In the genomic region with DNA sequence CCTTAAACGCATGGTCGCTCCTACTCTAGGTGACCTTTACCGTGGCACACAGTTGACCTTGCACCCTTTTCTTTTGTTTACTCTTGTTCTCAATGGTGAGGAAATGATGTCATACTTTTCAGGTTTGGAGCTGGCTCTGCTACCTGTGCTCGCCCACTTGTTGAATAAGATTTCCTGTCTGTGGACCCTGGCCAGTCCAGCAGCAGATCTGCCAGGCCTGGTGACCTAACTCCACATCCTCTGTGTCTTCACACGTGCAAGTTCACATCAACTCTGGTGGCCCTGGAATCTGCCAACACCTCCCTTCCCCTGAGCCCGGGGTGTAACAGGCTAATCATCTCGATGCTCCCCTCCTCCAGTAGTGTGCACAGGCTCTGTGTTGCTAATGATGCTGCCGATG, we compare ENCODE assay signal across 10 mouse cellular contexts.
A peak's percentile ranks its signal among the peaks of the same experiment; 100 is the strongest.
DNase-seq lines count a peak whose midpoint lies in the region; ATAC-seq lines count a peak whose summit lies in the region.
"Had no signal": no experiment of that assay in that cellular context is flagged by ENCODE, and none has a peak within 500 bp of the region (broad histone marks: within the 10 kb centered on the region; RNA-seq: fewer than 3 reads in every experiment).

No protein-coding gene starts in this region.

- H3K27ac ChIP-seq in intestine, embryonic 14.5 days (ENCODE audit: low read depth) = no peak overlapping the region
- no peak overlapping the region for H3K27ac ChIP-seq in intestine, embryonic 15.5 days
- H3K27ac ChIP-seq: heart, adult 2 months had no signal

- no peaks in the 10 kb centered on the region for H3K9me3 ChIP-seq in intestine, embryonic 14.5 days (ENCODE audit: control insufficient read depth, low read length)
- no peaks in the 10 kb centered on the region for H3K9me3 ChIP-seq in intestine, embryonic 15.5 days

- no peak overlapping the region for H3K9ac ChIP-seq in intestine, embryonic 14.5 days (ENCODE audit: low read length)
- no peak overlapping the region for H3K9ac ChIP-seq in intestine, embryonic 15.5 days

- WGBS in intestine, embryonic 14.5 days = 61% methylated on average over 8 of the region's 8 CpGs
- WGBS in intestine, embryonic 15.5 days = 59% methylated on average over 8 of the region's 8 CpGs

- no peaks in the 10 kb centered on the region; the same call in 1 of the 2 replicates for H3K4me1 ChIP-seq in intestine, embryonic 14.5 days (replicated peaks; ENCODE audit: control insufficient read depth, insufficient read depth, low read length)
- H3K4me1 ChIP-seq in intestine, embryonic 15.5 days (replicated peaks) = no peaks in the 10 kb centered on the region; the same call in 1 of the 2 replicates

- no peak overlapping the region for H3K4me2 ChIP-seq in intestine, embryonic 14.5 days (ENCODE audit: low read length)
- H3K4me2 ChIP-seq in intestine, embryonic 15.5 days (replicated peaks) = no peak overlapping the region

- no peaks in the 10 kb centered on the region for H3K36me3 ChIP-seq in intestine, embryonic 14.5 days (ENCODE audit: control insufficient read depth, insufficient read depth, low read length)
- H3K36me3 ChIP-seq in intestine, embryonic 15.5 days = no peaks in the 10 kb centered on the region

- H3K27me3 ChIP-seq in intestine, embryonic 14.5 days (replicated peaks; ENCODE audit: control insufficient read depth, insufficient read depth, low read length) = no peaks in the 10 kb centered on the region
- no peaks in the 10 kb centered on the region for H3K27me3 ChIP-seq in intestine, embryonic 15.5 days (replicated peaks)

- 0 out of 2 replicates have a peak, but pooled peaks have one; percentile 23 for ATAC-seq in intestine, embryonic 14.5 days (replicated peaks; ENCODE audit: low FRiP score, low TSS enrichment, low read depth)
- no peak for ATAC-seq in intestine, embryonic 15.5 days
- peak; percentile 56 for ATAC-seq in common myeloid progenitor, adult 5-6 weeks (replicated peaks; ENCODE audit: low read depth, poor library complexity, severe bottlenecking)

- no peak for DNase-seq in intestine, embryonic 14.5 days (ENCODE audit: low spot score)
- peak; percentile 21 for DNase-seq in CD4-positive helper T cell, adult 2 months (ENCODE audit: low read depth, low spot score)
- DNase-seq in lung, postnatal 10 days = peak; percentile 26
- no peak for DNase-seq in thymus, postnatal 14 days
- DNase-seq in ovary, postnatal 10 days (ENCODE audit: low spot score) = no peak
- no peak for DNase-seq in testis, postnatal 14 days (ENCODE audit: low spot score)
- DNase-seq: cerebellum, adult 9-11 months had no signal

- H3K4me3 ChIP-seq in intestine, embryonic 14.5 days (ENCODE audit: low read depth, low read length) = no peak overlapping the region
- no peak overlapping the region for H3K4me3 ChIP-seq in intestine, embryonic 15.5 days (replicated peaks)
- H3K4me3 ChIP-seq: heart, adult 2 months had no signal

Comparison
In these comparisons a context has a peak if more than half of its experiments do, and no peak if none do; other contexts are left out.
1. DNase-seq: peak in CD4-positive helper T cell, adult 2 months (single experiment) and lung, postnatal 10 days (single experiment); none in intestine, embryonic 14.5 days (single experiment), thymus, postnatal 14 days (single experiment), ovary, postnatal 10 days (single experiment) and testis, postnatal 14 days (single experiment).